Mouse (Mus musculus): ENCODE measurements around the gene Gm8879. TPM values are rescaled to one million over a fixed set of nuclear protein-coding genes. Genes with fewer than 3 reads are reported as not detected.

The Gm8879 gene
- 1 to 10 TPM in 1 of 2 experiments, not detected in 1; 1.3 TPM for polyA plus RNA-seq (2017; shearing (Covaris generic))

DNA sequence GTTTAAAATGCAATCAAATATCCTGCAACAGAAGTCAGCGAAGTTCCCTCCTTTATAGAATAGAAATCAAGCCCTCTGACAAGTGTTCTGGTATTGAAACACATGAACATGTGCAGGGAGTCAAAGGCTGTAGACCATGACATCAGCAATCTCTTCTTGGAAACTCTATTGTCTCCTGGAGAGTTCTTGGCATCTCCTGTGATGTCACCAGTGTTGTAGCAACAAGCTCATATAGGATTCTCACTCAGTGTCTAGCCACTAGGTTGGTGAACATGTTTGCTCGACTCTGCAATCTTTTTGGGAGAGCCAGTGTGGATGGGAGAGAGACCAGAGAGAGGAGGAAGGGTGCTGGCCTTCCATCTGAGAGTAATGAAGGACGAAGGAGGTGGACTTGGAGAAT lies at the start of gene Gm8879:
Gene Gm8879 (plus strand): TSS at position 301 of the 400 bp plus-strand sequence.

Other genes starting within 250 kb of the Gm8879 start
- not detected for gene Gm8871, start 179.8 kb upstream of the Gm8879 start, polyA plus RNA-seq (2017; shearing (Covaris generic))
- not detected for gene Gm8857, start 179.8 kb upstream of the Gm8879 start, polyA plus RNA-seq (2017; shearing (Covaris generic))
- gene Gm5861, start 55.4 kb downstream of the Gm8879 start, polyA plus RNA-seq (2017; shearing (Covaris generic)), result 1 to 10 TPM in 1 of 2 experiments, under 1 TPM in 1; 0.66 to 1.4 TPM
- gene Gm8890, start 128.4 kb downstream of the Gm8879 start, polyA plus RNA-seq (2017; shearing (Covaris generic)), result 1 to 10 TPM in 1 of 2 experiments, not detected in 1; 2.8 TPM
- 10 to 100 TPM in 1 of 2 experiments, not detected in 1; 12.8 TPM for gene Speer1, start 213.9 kb downstream of the Gm8879 start, polyA plus RNA-seq (2017; shearing (Covaris generic))

Data from inflammation-experienced regulatory T-cells (primary cell).